In the genomic region with DNA sequence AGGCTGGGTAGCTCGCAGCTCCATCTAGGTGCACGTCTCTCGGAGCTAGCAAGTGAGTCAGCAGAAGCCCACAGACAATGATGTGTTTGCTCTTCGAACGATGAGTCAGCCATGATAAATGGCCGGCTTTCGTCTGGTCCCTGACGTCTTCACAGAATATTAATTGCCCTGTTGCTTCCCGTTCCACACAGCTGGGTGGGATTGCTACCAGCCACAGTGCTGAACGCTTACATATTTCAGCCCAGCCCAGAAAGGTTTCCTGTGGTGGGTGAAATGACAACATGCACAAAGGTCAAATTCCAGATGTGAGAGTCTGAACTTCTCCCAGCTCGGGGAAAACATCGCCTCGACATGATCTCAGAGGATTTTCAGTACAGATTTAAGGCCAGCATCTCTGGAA, we compare ENCODE assay signal across 8 mouse cellular contexts.
DNase-seq lines count a peak whose midpoint lies in the region; ATAC-seq and TF ChIP-seq lines count a peak whose summit lies in the region.

No protein-coding gene starts in this region.

- no peak overlapping the region for H3K4me2 ChIP-seq in forebrain, embryonic 16.5 days (ENCODE audit: low read length)
- H3K4me2 ChIP-seq in hindbrain, postnatal 0 days (ENCODE audit: low read depth, low read length): no peak overlapping the region
- no peak overlapping the region for H3K4me2 ChIP-seq in limb, embryonic 15.5 days
- peak overlapping the region; percentile 27; the same call in 1 of the 2 replicates for H3K4me2 ChIP-seq in neural tube, embryonic 13.5 days

- no peaks in the 10 kb centered on the region for H3K4me1 ChIP-seq in forebrain, embryonic 16.5 days (replicated peaks; ENCODE audit: control insufficient read depth, insufficient read depth, low read length)
- no peaks in the 10 kb centered on the region for H3K4me1 ChIP-seq in hindbrain, postnatal 0 days (ENCODE audit: insufficient read depth, low read length)
- H3K4me1 ChIP-seq in limb, embryonic 15.5 days: peaks cover 19% of the 10 kb centered on the region
- peaks cover 13% of the 10 kb centered on the region for H3K4me1 ChIP-seq in neural tube, embryonic 13.5 days (replicated peaks)

- no peak overlapping the region for H3K9ac ChIP-seq in forebrain, embryonic 16.5 days (replicated peaks; ENCODE audit: low read depth, low read length)
- H3K9ac ChIP-seq in hindbrain, postnatal 0 days (replicated peaks; ENCODE audit: low read length): no peak overlapping the region
- no peak overlapping the region for H3K9ac ChIP-seq in limb, embryonic 15.5 days
- no peak overlapping the region for H3K9ac ChIP-seq in neural tube, embryonic 13.5 days

- 83% methylated on average over 13 of the region's 13 CpGs for WGBS in forebrain, embryonic 16.5 days
- 25% methylated on average over 13 of the region's 13 CpGs for WGBS in hindbrain, postnatal 0 days
- WGBS in limb, embryonic 15.5 days: 6% methylated on average over 13 of the region's 13 CpGs
- 30% methylated on average over 13 of the region's 13 CpGs for WGBS in neural tube, embryonic 13.5 days

- peak; percentile 98 for ATAC-seq in Patski
- 0 out of 2 replicates have a peak, but pooled peaks have one; percentile 49 for ATAC-seq in forebrain, embryonic 16.5 days
- ATAC-seq in hindbrain, postnatal 0 days: peak; percentile 69; the same call in 1 of the 2 replicates
- peak; percentile 58; the same call in 1 of the 2 replicates for ATAC-seq in limb, embryonic 15.5 days (ENCODE audit: insufficient number of reproducible peaks, low FRiP score, low TSS enrichment, low read depth)
- ATAC-seq in neural tube, embryonic 13.5 days (ENCODE audit: low read depth): peak; percentile 65

- no peak for TF ChIP-seq CTCF in Patski (IDR thresholded peaks at IDR 0.05)
- TF ChIP-seq CTCF in hindbrain, postnatal 0 days (IDR thresholded peaks at IDR 0.05; ENCODE audit: low read depth): no peak

- no peak overlapping the region for H3K27ac ChIP-seq in forebrain, embryonic 16.5 days (ENCODE audit: low read length)
- H3K27ac ChIP-seq in hindbrain, postnatal 0 days: no peak overlapping the region; the same call in 1 of the 2 replicates
- peak overlapping the region; percentile 57; the same call in 1 of the 2 replicates for H3K27ac ChIP-seq in limb, embryonic 15.5 days
- H3K27ac ChIP-seq in neural tube, embryonic 13.5 days (replicated peaks): 0 out of 2 replicates have a peak overlapping the region, but pooled peaks have one; percentile 54

- no peaks in the 10 kb centered on the region for H3K9me3 ChIP-seq in forebrain, embryonic 16.5 days (ENCODE audit: control insufficient read depth, low read length)
- no peaks in the 10 kb centered on the region for H3K9me3 ChIP-seq in hindbrain, postnatal 0 days (ENCODE audit: low read length)
- no peaks in the 10 kb centered on the region for H3K9me3 ChIP-seq in limb, embryonic 15.5 days
- H3K9me3 ChIP-seq in neural tube, embryonic 13.5 days: no peaks in the 10 kb centered on the region

- no peaks in the 10 kb centered on the region for H3K27me3 ChIP-seq in Patski
- H3K27me3 ChIP-seq in forebrain, embryonic 16.5 days (replicated peaks; ENCODE audit: control insufficient read depth, insufficient read depth, low read length): no peaks in the 10 kb centered on the region
- no peaks in the 10 kb centered on the region for H3K27me3 ChIP-seq in hindbrain, postnatal 0 days (ENCODE audit: insufficient read depth, low read length)
- no peaks in the 10 kb centered on the region for H3K27me3 ChIP-seq in limb, embryonic 15.5 days
- no peaks in the 10 kb centered on the region for H3K27me3 ChIP-seq in neural tube, embryonic 13.5 days

- POLR2A ChIA-PET in Patski (lab: Charles Lee): no interaction called here

- in situ Hi-C loops in Patski (cut with MboI; ENCODE audit: low pct_unique_long_range_greater_than_20kb): loop anchor here (5.0 kb wide), 1 partner anchor 92 kb away; no protein-coding TSS in a partner anchor

- H3K4me3 ChIP-seq in forebrain, embryonic 16.5 days (replicated peaks; ENCODE audit: low read length): no peak overlapping the region
- H3K4me3 ChIP-seq in hindbrain, postnatal 0 days (ENCODE audit: low read length): no peak overlapping the region
- no peak overlapping the region for H3K4me3 ChIP-seq in limb, embryonic 15.5 days
- H3K4me3 ChIP-seq in neural tube, embryonic 13.5 days: no peak overlapping the region

- DNase-seq in 3134 (ENCODE audit: extremely low read depth, insufficient read length, low spot score) (peak; percentile 84), Patski (ENCODE audit: low read depth, low spot score) (peak; percentile 100)
- peak; percentile 37 for DNase-seq in hindbrain, postnatal 0 days (ENCODE audit: low spot score)
- no peak for DNase-seq in cerebellum, postnatal 4 days (ENCODE audit: low spot score in 2 of 2)
- no peak for DNase-seq in spleen, adult 12 weeks (ENCODE audit: low spot score)

- H3K36me3 ChIP-seq in forebrain, embryonic 16.5 days (ENCODE audit: control insufficient read depth, insufficient read depth): no peaks in the 10 kb centered on the region
- no peaks in the 10 kb centered on the region for H3K36me3 ChIP-seq in hindbrain, postnatal 0 days (ENCODE audit: insufficient read depth, low read length)
- H3K36me3 ChIP-seq in limb, embryonic 15.5 days: no peaks in the 10 kb centered on the region
- H3K36me3 ChIP-seq in neural tube, embryonic 13.5 days: no peaks in the 10 kb centered on the region

- CTCF ChIA-PET in Patski (lab: Charles Lee): interaction anchor here (1.0 to 3.5 kb wide), 8 partner anchors 13 to 102 kb away, joined by 3 to 11 read pairs (median 5); no protein-coding TSS in a partner anchor

Comparison
In these comparisons a context has a peak if more than half of its experiments do, and no peak if none do; other contexts are left out.
1. DNase-seq: peak in 3134 (single experiment), Patski (single experiment) and hindbrain, postnatal 0 days (single experiment); none in cerebellum, postnatal 4 days (0 of 2) and spleen, adult 12 weeks (single experiment).
2. H3K27ac ChIP-seq: peak in limb, embryonic 15.5 days (single experiment) and neural tube, embryonic 13.5 days (single experiment); none in forebrain, embryonic 16.5 days (single experiment) and hindbrain, postnatal 0 days (single experiment).
3. Peak in every context shown above with its lines, with median percentiles within 50 percentile points of each other: ATAC-seq.